Comparison of ENCODE assay signal across 9 mouse cellular contexts in genomic region chr15:12578276-12578675, GRCm38 (mm10).
A peak's percentile ranks its signal among the peaks of the same experiment; 100 is the strongest.
DNase-seq lines count a peak whose midpoint lies in the region; ATAC-seq and TF ChIP-seq lines count a peak whose summit lies in the region.
"Had no signal": no experiment of that assay in that cellular context is flagged by ENCODE, and none has a peak within 500 bp of the region (broad histone marks: within the 10 kb centered on the region; RNA-seq: fewer than 3 reads in every experiment).

No protein-coding gene starts in this region.

- peak; percentile 75 for TF ChIP-seq CTCF in gastrocnemius, adult 2 months (IDR thresholded peaks at IDR 0.05)
- peak; percentile 43; the same call in 1 of the 2 replicates for TF ChIP-seq CTCF in small intestine, adult 2 months (IDR thresholded peaks at IDR 0.05; ENCODE audit: extremely low read depth, insufficient read length, insufficient replicate concordance, low read depth, low read length)

- intact Hi-C loops in gastrocnemius, adult 2 months (cut with DNase I) = loop anchor here (10.0 kb wide), 1 partner anchor 383 kb away; no protein-coding TSS in a partner anchor

- WGBS in small intestine, adult 2 months = 63% methylated on average over 5 of the region's 5 CpGs

- DNase-seq in gastrocnemius, adult 18-20 months (ENCODE audit: low spot score) = peak; percentile 50
- no peak for DNase-seq in gastrocnemius, postnatal 25 days
- DNase-seq in MN1 (ENCODE audit: low spot score) = peak; percentile 49
- DNase-seq in cerebellum, postnatal 14 days = peak; percentile 71 to 83
- peak; percentile 70 for DNase-seq in gastrocnemius, adult 2 months
- DNase-seq in layer of hippocampus, adult 8-10 months (ENCODE audit: low spot score in 2 of 2) = peak; percentile 37 to 62

- H3K4me1 ChIP-seq in small intestine, adult 2 months (ENCODE audit: control insufficient read depth, insufficient read depth, insufficient read length, low read length) = no peaks in the 10 kb centered on the region

- no peak for TF ChIP-seq POLR2A in small intestine, adult 2 months (IDR thresholded peaks at IDR 0.05; ENCODE audit: low read depth, low read length)

- no peaks in the 10 kb centered on the region for H3K27me3 ChIP-seq in small intestine, adult 2 months (ENCODE audit: control insufficient read depth, insufficient read depth, low read length)
- H3K27me3 ChIP-seq: stomach, embryonic 15.5 days had no signal

- ATAC-seq in megakaryocyte-erythroid progenitor cell, adult 5-6 weeks (replicated peaks; ENCODE audit: low FRiP score, low TSS enrichment, poor library complexity, severe bottlenecking) = peak; percentile 73

- no peaks in the 10 kb centered on the region for H3K36me3 ChIP-seq in small intestine, adult 2 months (ENCODE audit: control insufficient read depth, insufficient read depth, low read length)
- H3K36me3 ChIP-seq: stomach, embryonic 15.5 days had no signal

- H3K27ac ChIP-seq in gastrocnemius, adult 2 months = no peak overlapping the region
- no peak overlapping the region for H3K27ac ChIP-seq in small intestine, adult 2 months (ENCODE audit: insufficient read depth, low read depth, low read length)
- H3K27ac ChIP-seq: stomach, embryonic 15.5 days had no signal

- H3K4me3 ChIP-seq in gastrocnemius, adult 2 months = no peak overlapping the region
- H3K4me3 ChIP-seq in small intestine, adult 2 months (ENCODE audit: low read depth, low read length) = no peak overlapping the region
- H3K4me3 ChIP-seq: stomach, embryonic 15.5 days had no signal
